Mouse (Mus musculus) limb, embryonic 11.5 days (tissue): ENCODE results near the gene Clmn. TPM values are rescaled to one million over a fixed set of nuclear protein-coding genes. Genes with fewer than 3 reads are reported as not detected.
A peak's percentile ranks its signal among the peaks of the same experiment; 100 is the strongest.

Experiments
- ATAC-seq: fragments of 200-750 bp; cut with Nextera tagmentation; 2 replicates; pipeline ENCODE4 v1.8.0; 2017; ENCODE audit warnings: low read depth; ENCODE audit not compliant: insufficient number of reproducible peaks, low FRiP score, low TSS enrichment
- DNase-seq: peaks from one replicate; pipeline ENCODE4 v3.0.0-alpha.2; 2015; ENCODE audit warnings: low spot score
- H3K27ac ChIP-seq: fragments of 300-500 bp; sonication (generic); replicated peaks from 2 replicates; pipeline ENCODE4 v1.5.1; 2014; ENCODE audit warnings: low read depth, mild to moderate bottlenecking, low read length
- H3K27me3 ChIP-seq: fragments of 300-500 bp; sonication (generic); 2 replicates; pipeline ENCODE4 v1.6.1; 2014; ENCODE audit warnings: mild to moderate bottlenecking, low read length, mixed read lengths; ENCODE audit not compliant: control insufficient read depth, insufficient read depth
- H3K36me3 ChIP-seq: fragments of 300-500 bp; sonication (generic); 2 replicates; pipeline ENCODE4 v1.6.1; 2014; ENCODE audit warnings: mild to moderate bottlenecking, low read length, moderate library complexity, mixed read lengths; ENCODE audit not compliant: control insufficient read depth, insufficient read depth
- H3K4me1 ChIP-seq: fragments of 300-500 bp; sonication (generic); 2 replicates; pipeline ENCODE4 v1.6.1; 2014; ENCODE audit warnings: low read length, mixed read lengths; ENCODE audit not compliant: control insufficient read depth, insufficient read depth
- H3K4me2 ChIP-seq: fragments of 300-500 bp; sonication (generic); 2 replicates; pipeline ENCODE4 v1.6.1; 2014; ENCODE audit warnings: low read depth, mild to moderate bottlenecking, moderate library complexity; ENCODE audit not compliant: severe bottlenecking
- H3K4me3 ChIP-seq: fragments of 300-500 bp; sonication (generic); 2 replicates; pipeline ENCODE4 v1.5.1; 2014; ENCODE audit warnings: low read depth, low read length
- H3K9ac ChIP-seq: fragments of 300-500 bp; sonication (generic); 2 replicates; pipeline ENCODE4 v1.6.1; 2014; ENCODE audit warnings: mild to moderate bottlenecking, low read length
- H3K9me3 ChIP-seq: fragments of 300-500 bp; sonication (generic); 2 replicates; pipeline ENCODE4 v1.6.1; 2016; ENCODE audit warnings: low read length; ENCODE audit not compliant: control insufficient read depth
- WGBS: fragments of 180-500 bp; shearing (Covaris S2); extraction: QIAGEN DNeasy Blood & Tissue Kit; methylation state at CpG from one replicate; pipeline ENCODE4 v1.1.7; 2014; 5-methylcytosine and 5-hydroxymethylcytosine counted together
- polyA plus RNA-seq: library from polyadenylated mRNA; unstranded; fragments of >200 nt; fragmentation: Nextera tagmentation; extraction: Ambion mirVana; gene quantifications from 2 replicates; pipeline ENCODE4 v1.2.1, GENCODE M21; 2014

Gene Clmn
- polyA plus RNA-seq, 1 experiment from 2014 or later: 5.9 TPM

DNA sequence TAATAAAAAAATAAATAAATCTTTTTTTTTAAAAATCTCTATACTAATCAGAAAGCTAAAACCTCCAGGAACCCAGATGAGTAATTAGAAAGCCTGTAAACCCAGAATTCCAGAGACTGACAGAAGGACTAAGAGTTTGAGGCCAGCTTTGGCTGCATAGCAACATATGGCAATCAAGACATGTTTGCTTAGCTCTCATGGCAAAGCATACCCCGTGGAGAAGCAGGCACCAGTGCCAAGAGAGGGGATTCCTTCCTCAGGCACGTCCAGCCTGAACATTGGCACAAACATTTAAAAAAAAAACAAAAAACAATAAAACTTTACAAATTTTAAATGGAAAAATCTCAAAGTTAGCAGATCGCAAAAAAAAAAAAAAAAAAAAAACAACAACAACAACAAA lies 4.9 kb upstream of the Clmn start:
- Histone ChIP-seq H3K4me1 (no peaks in the 10 kb centered on the region), H3K36me3 (no peaks in the 10 kb centered on the region), H3K27ac (no peak overlapping the region), H3K4me3 (no peak overlapping the region), H3K27me3 (no peaks in the 10 kb centered on the region), H3K9ac (no peak overlapping the region), H3K4me2 (no peak overlapping the region), H3K9me3 (no peaks in the 10 kb centered on the region)
- ATAC-seq (no peak), DNase-seq (no peak)
- 93% methylated on average over 3 of the region's 3 CpGs for WGBS

DNA sequence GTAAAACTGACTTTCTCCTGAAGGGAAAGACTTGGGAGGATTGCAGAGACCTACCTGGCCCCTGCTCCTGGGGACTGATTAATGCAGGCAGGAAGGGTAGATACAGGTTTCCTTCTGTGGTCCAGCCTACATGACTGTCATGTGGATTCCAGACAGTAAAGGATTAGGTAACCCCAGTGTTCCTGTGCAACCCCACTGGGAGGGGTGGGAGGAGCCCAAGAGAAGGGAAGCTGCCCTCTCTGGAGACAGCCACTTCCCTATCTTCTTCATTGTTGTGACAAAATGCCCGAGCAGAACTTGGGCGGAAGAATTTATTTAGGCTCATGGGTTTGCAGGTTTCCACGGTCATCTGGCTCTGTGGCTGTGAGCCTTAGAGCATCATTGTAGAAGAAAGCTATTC lies 3.6 kb upstream of the Clmn start:
- no peaks in the 10 kb centered on the region for H3K27me3 ChIP-seq
- DNase-seq (no peak), ATAC-seq (no peak)
- H3K4me2 ChIP-seq: no peak overlapping the region
- no peaks in the 10 kb centered on the region for H3K36me3 ChIP-seq
- H3K4me3 ChIP-seq: no peak overlapping the region
- no peaks in the 10 kb centered on the region for H3K9me3 ChIP-seq
- 92% methylated on average over 3 of the region's 3 CpGs for WGBS
- H3K27ac ChIP-seq: no peak overlapping the region
- no peaks in the 10 kb centered on the region for H3K4me1 ChIP-seq
- no peak overlapping the region for H3K9ac ChIP-seq

GRCm38 (mm10) chr12:104867851-104868250 lies 3.0 kb upstream of the Clmn start:
- DNase-seq (no peak), ATAC-seq (no peak)
- Histone ChIP-seq H3K9ac (no peak overlapping the region), H3K4me1 (no peaks in the 10 kb centered on the region), H3K9me3 (no peaks in the 10 kb centered on the region), H3K27me3 (no peaks in the 10 kb centered on the region), H3K27ac (no peak overlapping the region), H3K36me3 (no peaks in the 10 kb centered on the region), H3K4me2 (no peak overlapping the region), H3K4me3 (no peak overlapping the region)
- 84% methylated on average over 6 of the region's 6 CpGs for whole genome bisulfite sequencing

- H3K4me2 ChIP-seq: peak overlapping the region; percentile 95
- peak overlapping the region; percentile 89 for H3K4me3 ChIP-seq
- H3K36me3 ChIP-seq: no peaks in the 10 kb centered on the region
- 2% methylated on average over 7 of the region's 10 CpGs for whole genome bisulfite sequencing
- H3K9me3 ChIP-seq: no peaks in the 10 kb centered on the region
- H3K27ac ChIP-seq: peak overlapping the region; percentile 59; the same call in 1 of the 2 replicates
- no peaks in the 10 kb centered on the region for H3K27me3 ChIP-seq
- ATAC-seq: peak; percentile 48; the same call in 1 of the 2 replicates
- H3K9ac ChIP-seq: peak overlapping the region; percentile 89
- no peaks in the 10 kb centered on the region for H3K4me1 ChIP-seq
- DNase-seq: peak; percentile 49
These were observed 275 bp upstream of the Clmn start for GRCm38 (mm10) chr12:104865166-104865535.

GRCm38 (mm10) chr12:104863653-104864052 lies 1.2 kb downstream of the Clmn start:
- Histone ChIP-seq H3K4me2 (peak overlapping the region; percentile 95; the same call in 1 of the 2 replicates), H3K27ac (no peak overlapping the region), H3K36me3 (no peaks in the 10 kb centered on the region), H3K9me3 (no peaks in the 10 kb centered on the region), H3K27me3 (no peaks in the 10 kb centered on the region), H3K4me1 (no peaks in the 10 kb centered on the region), H3K4me3 (peak overlapping the region; percentile 89; the same call in 1 of the 2 replicates), H3K9ac (no peak overlapping the region)
- DNase-seq (no peak), ATAC-seq (no peak)
- 83% methylated on average over 7 of the region's 7 CpGs for WGBS

- Histone ChIP-seq H3K9ac (no peak overlapping the region), H3K9me3 (no peaks in the 10 kb centered on the region), H3K27me3 (no peaks in the 10 kb centered on the region), H3K4me2 (no peak overlapping the region), H3K4me3 (no peak overlapping the region), H3K27ac (no peak overlapping the region), H3K36me3 (no peaks in the 10 kb centered on the region), H3K4me1 (no peaks in the 10 kb centered on the region)
- WGBS: 88% methylated on average over 7 of the region's 7 CpGs
- DNase-seq (no peak), ATAC-seq (no peak)
These were observed 5.7 kb downstream of the Clmn start for GRCm38 (mm10) chr12:104859140-104859539.

DNA sequence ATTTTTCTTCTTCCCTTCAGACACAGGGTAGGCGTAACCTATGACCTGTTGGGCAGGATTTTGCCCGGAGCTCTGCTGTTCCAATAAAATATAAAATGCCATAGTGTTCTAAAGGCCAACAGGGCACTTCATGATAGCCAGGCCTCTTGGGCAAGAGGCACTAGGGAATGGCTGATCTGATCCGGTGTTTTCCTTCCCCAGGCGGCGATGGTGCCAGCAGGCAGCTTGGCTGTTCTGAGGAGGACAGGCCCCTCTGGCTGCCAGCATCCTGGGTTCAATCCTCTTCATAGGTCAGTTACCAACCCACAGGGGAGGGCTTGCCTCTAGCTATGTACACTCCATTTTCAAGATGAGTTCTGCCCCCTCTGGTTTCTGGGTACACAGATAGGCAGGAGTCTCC lies 6.1 kb downstream of the Clmn start:
- no peaks in the 10 kb centered on the region for H3K9me3 ChIP-seq
- no peak overlapping the region for H3K27ac ChIP-seq
- no peaks in the 10 kb centered on the region for H3K27me3 ChIP-seq
- H3K4me2 ChIP-seq: no peak overlapping the region
- DNase-seq (no peak), ATAC-seq (no peak)
- H3K9ac ChIP-seq: no peak overlapping the region
- H3K36me3 ChIP-seq: no peaks in the 10 kb centered on the region
- WGBS: 87% methylated on average over 5 of the region's 5 CpGs
- no peak overlapping the region for H3K4me3 ChIP-seq
- no peaks in the 10 kb centered on the region for H3K4me1 ChIP-seq

- Histone ChIP-seq H3K4me1 (no peaks in the 10 kb centered on the region), H3K9ac (no peak overlapping the region), H3K9me3 (no peaks in the 10 kb centered on the region), H3K4me2 (no peak overlapping the region), H3K4me3 (no peak overlapping the region), H3K27me3 (no peaks in the 10 kb centered on the region), H3K27ac (no peak overlapping the region), H3K36me3 (no peaks in the 10 kb centered on the region)
- ATAC-seq (no peak), DNase-seq (no peak)
- 89% methylated on average over 10 of the region's 10 CpGs for WGBS
These were observed 7.3 kb downstream of the Clmn start for GRCm38 (mm10) chr12:104857614-104858013.

GRCm38 (mm10) chr12:104856540-104856939 lies 8.3 kb downstream of the Clmn start:
- no peak overlapping the region for H3K4me2 ChIP-seq
- no peak overlapping the region; the same call in 1 of the 2 replicates for H3K9ac ChIP-seq
- no peak for DNase-seq
- H3K4me1 ChIP-seq: no peaks in the 10 kb centered on the region; the same call in 1 of the 2 replicates
- no peaks in the 10 kb centered on the region for H3K36me3 ChIP-seq
- H3K27ac ChIP-seq: no peak overlapping the region
- no peak overlapping the region for H3K4me3 ChIP-seq
- H3K9me3 ChIP-seq: no peaks in the 10 kb centered on the region
- ATAC-seq: no peak
- 77% methylated on average over 3 of the region's 3 CpGs for WGBS
- no peaks in the 10 kb centered on the region for H3K27me3 ChIP-seq
